Mouse (Mus musculus) lung, embryonic 14.5 days (tissue): Measurements from ENCODE around the gene E2f4. TPM values are rescaled to one million over a fixed set of nuclear protein-coding genes. Genes with fewer than 3 reads are reported as not detected.

Experiments used
- ATAC-seq: fragments of 200-750 bp; cut with Nextera tagmentation; 2 replicates; pipeline ENCODE4 v1.8.0; 2017; ENCODE audit warnings: mild to moderate bottlenecking, moderate TSS enrichment, moderate library complexity; ENCODE audit not compliant: insufficient read depth
- DNase-seq: peaks from one replicate; pipeline ENCODE4 v3.0.0-alpha.2; 2015
- H3K27ac ChIP-seq: fragments of 300-500 bp; sonication (generic); 2 replicates; pipeline ENCODE4 v1.5.1; 2014; ENCODE audit warnings: low read depth, mild to moderate bottlenecking, moderate library complexity
- H3K27me3 ChIP-seq: fragments of 300-500 bp; sonication (generic); 2 replicates; pipeline ENCODE4 v1.6.1; 2014; ENCODE audit warnings: low read length, control low read depth; ENCODE audit not compliant: insufficient read depth
- H3K36me3 ChIP-seq: fragments of 300-500 bp; sonication (generic); 2 replicates; pipeline ENCODE4 v1.6.1; 2014; ENCODE audit warnings: control low read depth; ENCODE audit not compliant: insufficient read depth
- H3K4me1 ChIP-seq: fragments of 300-500 bp; sonication (generic); 2 replicates; pipeline ENCODE4 v1.6.1; 2014; ENCODE audit warnings: antibody characterized with exemption, control low read depth; ENCODE audit not compliant: insufficient read depth
- H3K4me2 ChIP-seq: fragments of 300-500 bp; sonication (generic); 2 replicates; pipeline ENCODE4 v1.6.1; 2014; ENCODE audit warnings: mild to moderate bottlenecking
- H3K4me3 ChIP-seq: fragments of 300-500 bp; sonication (generic); 2 replicates; pipeline ENCODE4 v1.5.1; 2014; ENCODE audit warnings: low read depth, low read length
- H3K9ac ChIP-seq: fragments of 300-500 bp; sonication (generic); 2 replicates; pipeline ENCODE4 v1.6.1; 2014
- H3K9me3 ChIP-seq: fragments of 300-500 bp; sonication (generic); 2 replicates; pipeline ENCODE4 v1.6.1; 2016; ENCODE audit warnings: low read depth, low read length, control low read depth
- CTCF ChIP-seq: IDR thresholded peaks from 2 replicates; pipeline ENCODE4 v1.5.1; 2016; ENCODE audit warnings: antibody characterized with exemption, low read depth
- whole genome bisulfite sequencing: fragments of 180-500 bp; shearing (Covaris S2); extraction: QIAGEN DNeasy Blood & Tissue Kit; methylation state at CpG from one replicate; pipeline ENCODE4 v1.1.7; 2014; 5-methylcytosine and 5-hydroxymethylcytosine counted together
- polyA plus RNA-seq: library from polyadenylated mRNA; unstranded; fragments of >200 nt; fragmentation: Nextera tagmentation; extraction: Ambion mirVana; gene quantifications from 2 replicates; pipeline ENCODE4 v1.2.1, GENCODE M21; 2014

Gene E2f4
- polyA plus RNA-seq, 1 experiment from 2014 or later, result 112 TPM

- Histone ChIP-seq H3K9me3 (no peaks in the 10 kb centered on the region), H3K4me3 (no peak overlapping the region; the same call in 1 of the 2 replicates), H3K4me1 (peaks cover 16% of the 10 kb centered on the region; the same call in 1 of the 2 replicates), H3K9ac (no peak overlapping the region), H3K27ac (no peak overlapping the region), H3K36me3 (no peaks in the 10 kb centered on the region), H3K4me2 (peak overlapping the region; percentile 73), H3K27me3 (peaks cover 51% of the 10 kb centered on the region)
- DNase-seq (no peak), ATAC-seq (no peak)
- TF ChIP-seq CTCF, result no peak
- WGBS, result 42% methylated on average over 16 of the region's 16 CpGs
These were observed 34.1 kb upstream of the E2f4 start for GRCm38 (mm10) chr8:105263244-105263912.

- peak within 1 kb of the TSS; percentile 73 for H3K4me2 ChIP-seq
- WGBS, result under 1% methylated on average over 54 of the region's 54 CpGs
- no peak within 1 kb of the TSS for H3K27ac ChIP-seq
- peak within 1 kb of the TSS; percentile 71 for H3K4me3 ChIP-seq
- peak; percentile 29; the same call in 1 of the 2 replicates for TF ChIP-seq CTCF
- peaks cover 51% of the 10 kb centered on the region for H3K27me3 ChIP-seq
- ATAC-seq (peak; percentile 64; the same call in 1 of the 2 replicates), DNase-seq (peak; percentile 83)
- peak within 1 kb of the TSS; percentile 64 for H3K9ac ChIP-seq
- peaks cover 19% of the 10 kb centered on the region for H3K4me1 ChIP-seq
- H3K36me3 ChIP-seq, result no peaks in the 10 kb centered on the region
- H3K9me3 ChIP-seq, result no peaks in the 10 kb centered on the region
These were observed 33.2 kb upstream of the E2f4 start, which contains the start of the genes Tradd and Fbxl8 for GRCm38 (mm10) chr8:105264024-105264982. Gene Tradd (minus strand): TSS chr8:105264609. Gene Fbxl8 (plus strand): TSS chr8:105264648.

GRCm38 (mm10) chr8:105265128-105265527 is 32.3 kb upstream of the E2f4 start:
- no peak for TF ChIP-seq CTCF

GRCm38 (mm10) chr8:105266775-105267174 is 30.7 kb upstream of the E2f4 start:
- WGBS, result 21% methylated on average over 13 of the region's 13 CpGs
- Histone ChIP-seq H3K4me1 (peaks cover 30% of the 10 kb centered on the region), H3K4me3 (no peak overlapping the region), H3K9ac (no peak overlapping the region), H3K36me3 (no peaks in the 10 kb centered on the region), H3K27me3 (peaks cover 60% of the 10 kb centered on the region), H3K9me3 (no peaks in the 10 kb centered on the region), H3K27ac (no peak overlapping the region), H3K4me2 (no peak overlapping the region)
- no peak for TF ChIP-seq CTCF
- no peak for DNase-seq
- ATAC-seq, result no peak

More at GRCm38 (mm10) chr8:105265128-105265527, 32.3 kb upstream of the E2f4 start:
- 13% methylated on average over 10 of the region's 10 CpGs for WGBS
- no peaks in the 10 kb centered on the region for H3K9me3 ChIP-seq
- ATAC-seq, result no peak
- no peak for DNase-seq
- H3K36me3 ChIP-seq, result no peaks in the 10 kb centered on the region
- peaks cover 52% of the 10 kb centered on the region for H3K27me3 ChIP-seq
- peak overlapping the region; percentile 64 for H3K9ac ChIP-seq
- H3K27ac ChIP-seq, result no peak overlapping the region
- H3K4me2 ChIP-seq, result peak overlapping the region; percentile 73
- H3K4me3 ChIP-seq, result peak overlapping the region; percentile 71
- peaks cover 22% of the 10 kb centered on the region for H3K4me1 ChIP-seq

- H3K9ac ChIP-seq, result peak overlapping the region; percentile 26; the same call in 1 of the 2 replicates
- peak overlapping the region; percentile 44 for H3K4me3 ChIP-seq
- H3K27me3 ChIP-seq, result peaks cover 70% of the 10 kb centered on the region
- under 1% methylated on average over 65 of the region's 65 CpGs for WGBS
- no peaks in the 10 kb centered on the region for H3K9me3 ChIP-seq
- peak overlapping the region; percentile 89 for H3K4me2 ChIP-seq
- DNase-seq, result peak; percentile 85
- peak; percentile 62 for ATAC-seq
- H3K4me1 ChIP-seq, result peaks cover 30% of the 10 kb centered on the region
- no peak for TF ChIP-seq CTCF
- no peaks in the 10 kb centered on the region for H3K36me3 ChIP-seq
- H3K27ac ChIP-seq, result no peak overlapping the region
These were observed 29.0 kb upstream of the E2f4 start for GRCm38 (mm10) chr8:105268342-105269074.

GRCm38 (mm10) chr8:105269075-105269458 is 28.4 kb upstream of the E2f4 start:
- Histone ChIP-seq H3K27ac (no peak overlapping the region), H3K4me3 (peak overlapping the region; percentile 44), H3K36me3 (no peaks in the 10 kb centered on the region), H3K27me3 (peaks cover 72% of the 10 kb centered on the region), H3K4me1 (peaks cover 30% of the 10 kb centered on the region), H3K4me2 (peak overlapping the region; percentile 89), H3K9ac (peak overlapping the region; percentile 40), H3K9me3 (no peaks in the 10 kb centered on the region)
- ATAC-seq (no peak; the same call in 1 of the 2 replicates), DNase-seq (no peak)
- 1% methylated on average over 10 of the region's 10 CpGs for WGBS
- TF ChIP-seq CTCF, result no peak
